Mouse (Mus musculus): ENCODE data around the gene Atp5c1. TPM values are rescaled to one million over a fixed set of nuclear protein-coding genes. Genes with fewer than 3 reads are reported as not detected.
A peak's percentile ranks its signal among the peaks of the same experiment; 100 is the strongest.

Atp5c1 gene
- polyA plus RNA-seq, 2 experiments: 186 to 390 TPM

DNA sequence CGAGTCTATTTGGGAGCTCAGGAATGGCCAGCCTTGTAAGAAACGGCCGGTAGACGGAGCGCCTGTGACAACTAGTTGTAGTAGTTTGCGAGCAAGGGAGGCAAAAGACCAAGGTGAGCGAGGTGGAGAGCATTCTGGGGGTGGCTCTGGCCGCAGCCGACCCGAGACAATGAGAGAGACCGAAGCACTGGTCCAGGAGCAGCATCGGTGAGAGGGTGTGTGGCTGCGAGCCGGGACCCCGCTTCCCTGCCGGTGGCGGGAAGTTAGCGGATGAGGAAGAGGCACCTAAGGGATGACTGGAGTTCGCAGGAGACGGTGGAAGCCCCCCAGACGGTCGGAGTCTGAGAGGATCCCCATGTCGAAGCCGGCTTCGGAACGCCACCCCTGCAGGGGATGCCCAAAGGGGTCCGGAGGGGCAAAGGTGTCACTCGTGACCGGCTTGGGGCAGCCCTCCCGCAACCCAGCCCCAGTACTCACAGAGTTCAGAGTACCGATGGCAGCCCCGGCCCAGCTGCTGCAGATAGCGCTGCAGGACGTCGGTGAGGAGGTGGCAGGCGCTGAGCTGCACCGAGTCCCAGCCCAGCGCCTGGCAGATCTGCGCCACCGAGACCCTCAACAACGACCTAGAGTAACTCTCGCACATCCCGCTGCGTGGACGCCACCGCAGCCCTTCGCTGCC lies 32.4 kb downstream of the Atp5c1 start:
- H3K27ac ChIP-seq: no peak overlapping the region

DNA sequence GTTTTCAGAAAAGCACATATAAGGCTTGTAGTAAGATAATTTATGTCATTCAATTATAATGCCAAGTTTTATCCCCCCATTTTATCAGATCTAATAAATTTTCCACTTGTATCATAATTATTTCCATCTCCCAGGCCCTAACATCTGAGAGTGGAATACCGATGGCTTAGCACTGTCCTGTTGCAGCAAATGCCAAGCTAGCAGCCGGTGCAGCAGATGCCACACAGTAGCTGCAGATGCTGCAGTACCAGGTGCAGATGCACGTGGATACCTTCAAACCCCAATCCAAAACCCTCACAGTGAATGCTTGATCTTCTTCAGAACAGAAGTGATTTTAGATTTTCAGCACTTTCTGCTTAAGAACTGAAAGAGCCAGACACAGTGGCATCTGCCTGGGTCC lies 45.3 kb downstream of the Atp5c1 start:
- no peak overlapping the region for H3K27ac ChIP-seq
- no peak for TF ChIP-seq CTCF (IDR thresholded peaks at IDR 0.05; ENCODE audit: low read depth)
- no peak for TF ChIP-seq EP300 (IDR thresholded peaks at IDR 0.05; ENCODE audit: low read depth)
- H3K4me1 ChIP-seq (replicated peaks; ENCODE audit: control insufficient read depth in 2 of 2, insufficient read depth in 2 of 2, low read length in 1 of 2): peaks cover 0 to 6% of the 10 kb centered on the region in 2 experiments; a peak in 3 of 4 replicates
- H3K9me3 ChIP-seq (ENCODE audit: control insufficient read depth, low read length): no peaks in the 10 kb centered on the region
- ATAC-seq (ENCODE audit: insufficient read depth) (no peak), DNase-seq (ENCODE audit: low read depth in 3 of 3, low spot score in 3 of 3) (no peak)
- H3K4me2 ChIP-seq (ENCODE audit: low read depth): no peak overlapping the region
- 74% methylated on average over 3 of the region's 3 CpGs for WGBS (ENCODE audit: insufficient replicate concordance)
- no peak overlapping the region for H3K9ac ChIP-seq (replicated peaks)
- no peaks in the 10 kb centered on the region for H3K27me3 ChIP-seq (ENCODE audit: control insufficient read depth, insufficient read depth, low read length)
- no peak overlapping the region for H3K4me3 ChIP-seq (ENCODE audit: insufficient read depth in 1 of 2, low read depth in 2 of 2, low read length in 2 of 2)
- H3K36me3 ChIP-seq (replicated peaks; ENCODE audit: control insufficient read depth, insufficient read depth, low read depth): no peaks in the 10 kb centered on the region

More for the DNA sequence above, 32.4 kb downstream of the Atp5c1 start:
- DNase-seq (ENCODE audit: low read depth in 3 of 3, low spot score in 3 of 3) (peak; percentile 23 to 35 (median 24)), ATAC-seq (ENCODE audit: insufficient read depth) (peak; percentile 54)
- no peaks in the 10 kb centered on the region for H3K27me3 ChIP-seq (ENCODE audit: control insufficient read depth, insufficient read depth, low read length)
- peak overlapping the region; percentile 87 for H3K4me2 ChIP-seq (ENCODE audit: low read depth)
- peak; percentile 45 for TF ChIP-seq CTCF (IDR thresholded peaks at IDR 0.05; ENCODE audit: low read depth)
- no peak for TF ChIP-seq EP300 (IDR thresholded peaks at IDR 0.05; ENCODE audit: low read depth)
- peak overlapping the region; percentile 84 for H3K9ac ChIP-seq (replicated peaks)
- under 1% methylated on average over 47 of the region's 47 CpGs for WGBS (ENCODE audit: insufficient replicate concordance)
- H3K4me1 ChIP-seq (replicated peaks; ENCODE audit: control insufficient read depth in 2 of 2, insufficient read depth in 2 of 2, low read length in 1 of 2): peaks cover 4 to 10% of the 10 kb centered on the region in 2 experiments
- H3K36me3 ChIP-seq (replicated peaks; ENCODE audit: control insufficient read depth, insufficient read depth, low read depth): no peaks in the 10 kb centered on the region
- H3K4me3 ChIP-seq (ENCODE audit: insufficient read depth in 1 of 2, low read depth in 2 of 2, low read length in 2 of 2): peak overlapping the region; percentile 92 to 98
- H3K9me3 ChIP-seq (ENCODE audit: control insufficient read depth, low read length): no peaks in the 10 kb centered on the region

DNA sequence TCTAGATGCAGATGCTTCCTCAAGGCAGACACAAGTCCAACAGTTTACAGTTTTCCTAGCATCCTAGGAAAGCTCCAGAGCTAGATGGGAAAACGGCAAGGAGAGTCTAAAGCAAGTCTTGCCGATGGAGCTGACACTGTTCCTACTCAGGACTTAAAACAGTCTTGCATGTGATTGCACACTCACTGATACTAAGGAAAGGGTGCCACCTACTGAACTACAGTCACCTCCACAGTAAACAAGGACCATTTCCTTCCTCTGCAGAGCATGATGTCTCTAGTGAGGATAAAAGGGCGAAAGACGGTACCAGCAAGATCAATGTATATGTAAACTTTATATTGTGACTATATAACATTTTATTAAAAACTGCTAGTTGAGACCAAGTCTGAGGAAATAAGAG lies 46.6 kb downstream of the Atp5c1 start:
- WGBS (ENCODE audit: insufficient replicate concordance): 40% methylated on average over 4 of the region's 4 CpGs
- ATAC-seq (ENCODE audit: insufficient read depth): no peak
- TF ChIP-seq EP300 (IDR thresholded peaks at IDR 0.05; ENCODE audit: low read depth) (no peak), CTCF (IDR thresholded peaks at IDR 0.05; ENCODE audit: low read depth) (peak; percentile 14; the same call in 1 of the 2 replicates)
- Histone ChIP-seq H3K36me3 (replicated peaks; ENCODE audit: control insufficient read depth, insufficient read depth, low read depth) (no peaks in the 10 kb centered on the region), H3K27me3 (ENCODE audit: control insufficient read depth, insufficient read depth, low read length) (no peaks in the 10 kb centered on the region), H3K9me3 (ENCODE audit: control insufficient read depth, low read length) (no peaks in the 10 kb centered on the region), H3K4me2 (ENCODE audit: low read depth) (no peak overlapping the region), H3K9ac (replicated peaks) (no peak overlapping the region), H3K4me3 (ENCODE audit: insufficient read depth in 1 of 2, low read depth in 2 of 2, low read length in 2 of 2) (no peak overlapping the region), H3K27ac (no peak overlapping the region), H3K4me1 (replicated peaks; ENCODE audit: control insufficient read depth in 2 of 2, insufficient read depth in 2 of 2, low read length in 1 of 2) (peaks cover 0 to 6% of the 10 kb centered on the region in 2 experiments; a peak in 3 of 4 replicates)
- no peak for DNase-seq (ENCODE audit: low read depth in 3 of 3, low spot score in 3 of 3)

DNA sequence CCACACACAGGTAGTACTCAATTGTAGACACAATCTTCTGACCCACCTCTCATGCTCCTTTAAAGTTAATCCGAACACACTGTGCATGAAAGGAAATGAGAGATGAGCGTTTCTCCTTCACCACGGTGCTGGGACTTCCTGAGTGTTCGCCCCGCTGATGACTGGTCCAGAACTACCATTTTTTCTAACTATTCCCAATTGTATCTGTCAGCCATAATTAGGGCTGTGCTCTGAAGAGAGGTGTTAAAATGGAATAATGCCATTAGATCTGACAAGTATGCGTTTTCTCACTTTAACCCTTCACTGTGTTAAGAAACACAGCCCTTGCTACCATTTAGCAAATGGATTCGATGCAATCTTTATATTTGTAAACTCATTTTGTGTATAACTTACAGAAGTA lies 50.6 kb downstream of the Atp5c1 start:
- WGBS (ENCODE audit: insufficient replicate concordance): 71% methylated on average over 7 of the region's 7 CpGs
- Histone ChIP-seq H3K9ac (replicated peaks) (no peak overlapping the region), H3K27ac (no peak overlapping the region), H3K27me3 (ENCODE audit: control insufficient read depth, insufficient read depth, low read length) (no peaks in the 10 kb centered on the region), H3K4me2 (ENCODE audit: low read depth) (no peak overlapping the region), H3K36me3 (replicated peaks; ENCODE audit: control insufficient read depth, insufficient read depth, low read depth) (no peaks in the 10 kb centered on the region), H3K4me3 (ENCODE audit: insufficient read depth in 1 of 2, low read depth in 2 of 2, low read length in 2 of 2) (no peak overlapping the region), H3K9me3 (ENCODE audit: control insufficient read depth, low read length) (no peaks in the 10 kb centered on the region), H3K4me1 (replicated peaks; ENCODE audit: control insufficient read depth in 2 of 2, insufficient read depth in 2 of 2, low read length in 1 of 2) (peaks cover 0 to 6% of the 10 kb centered on the region in 2 experiments; a peak in 3 of 4 replicates)
- TF ChIP-seq EP300 (IDR thresholded peaks at IDR 0.05; ENCODE audit: low read depth) (no peak), CTCF (IDR thresholded peaks at IDR 0.05; ENCODE audit: low read depth) (no peak)
- ATAC-seq (ENCODE audit: insufficient read depth) (no peak), DNase-seq (ENCODE audit: low read depth in 3 of 3, low spot score in 3 of 3) (no peak)

DNA sequence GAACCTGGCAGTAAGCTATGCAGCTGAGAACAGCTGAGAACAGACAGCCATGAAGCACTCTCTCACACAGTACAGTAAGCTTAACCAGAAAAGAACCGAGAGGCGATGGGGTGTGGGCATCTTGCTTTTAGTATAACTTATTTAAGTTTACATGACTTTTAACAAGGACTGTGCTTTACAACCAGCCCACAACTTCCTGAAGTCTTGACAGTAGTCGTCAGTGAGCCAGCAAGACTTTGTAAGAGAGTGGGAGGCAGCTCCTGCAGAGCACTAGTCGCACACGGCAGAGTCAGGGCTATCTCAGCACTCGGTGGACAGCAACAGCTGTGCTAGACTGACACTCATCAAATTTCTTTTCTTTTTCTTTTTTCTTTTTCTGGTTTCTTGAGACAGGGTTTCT lies 56.0 kb downstream of the Atp5c1 start:
- no peak overlapping the region for H3K4me2 ChIP-seq (ENCODE audit: low read depth)
- H3K9ac ChIP-seq (replicated peaks): no peak overlapping the region
- no peaks in the 10 kb centered on the region for H3K27me3 ChIP-seq (ENCODE audit: control insufficient read depth, insufficient read depth, low read length)
- no peaks in the 10 kb centered on the region for H3K4me1 ChIP-seq (replicated peaks; ENCODE audit: control insufficient read depth in 2 of 2, insufficient read depth in 2 of 2, low read length in 1 of 2)
- no peaks in the 10 kb centered on the region for H3K36me3 ChIP-seq (replicated peaks; ENCODE audit: control insufficient read depth, insufficient read depth, low read depth)
- TF ChIP-seq EP300 (IDR thresholded peaks at IDR 0.05; ENCODE audit: low read depth) (no peak), CTCF (IDR thresholded peaks at IDR 0.05; ENCODE audit: low read depth) (no peak)
- H3K27ac ChIP-seq: no peak overlapping the region
- no peak for DNase-seq (ENCODE audit: low read depth in 3 of 3, low spot score in 3 of 3)
- no peak for ATAC-seq (ENCODE audit: insufficient read depth)
- H3K9me3 ChIP-seq (ENCODE audit: control insufficient read depth, low read length): no peaks in the 10 kb centered on the region
- H3K4me3 ChIP-seq (ENCODE audit: insufficient read depth in 1 of 2, low read depth in 2 of 2, low read length in 2 of 2): no peak overlapping the region
- 55% methylated on average over 6 of the region's 6 CpGs for WGBS (ENCODE audit: insufficient replicate concordance)

All from liver, embryonic 14.5 days (tissue).